Mouse (Mus musculus): ENCODE measurements around the gene Mrps12. TPM values are rescaled to one million over a fixed set of nuclear protein-coding genes. Genes with fewer than 3 reads are reported as not detected.

Gene Mrps12
- polyA plus RNA-seq, 1 experiment = 113 TPM

DNA sequence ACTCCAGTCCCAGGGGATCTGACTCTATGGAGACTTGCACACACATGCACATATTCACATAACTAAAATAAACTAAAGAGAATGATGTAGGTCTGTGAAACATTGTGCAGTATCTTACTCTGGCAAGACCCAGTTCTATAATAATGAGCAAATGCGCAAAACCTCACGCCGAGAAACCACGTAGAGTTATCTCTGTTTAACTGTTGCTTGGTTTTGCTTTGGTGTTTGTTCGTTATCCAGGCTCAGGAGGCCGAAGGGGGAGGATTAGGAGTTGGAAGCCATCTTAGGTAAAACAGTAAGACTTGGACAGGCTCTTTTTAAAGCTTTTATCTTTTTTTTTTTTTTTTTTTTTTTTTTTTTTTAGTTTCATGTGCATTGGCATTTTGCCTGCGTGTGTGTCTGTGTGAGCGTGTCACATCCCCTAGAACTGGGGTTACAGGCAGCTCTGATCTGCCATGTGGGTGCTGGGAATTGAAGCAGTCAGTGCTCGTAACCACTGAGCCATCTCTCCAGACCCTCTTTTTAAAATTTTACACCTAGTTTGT lies 27.9 kb upstream of the Mrps12 start:
- H3K27me3 ChIP-seq (ENCODE audit: control insufficient read depth, insufficient read depth, low read length) = no peaks in the 10 kb centered on the region

GRCm38 (mm10) chr7:28767462-28767965 lies 25.9 kb upstream of the Mrps12 start, which contains the start of gene Nfkbib:
Gene Nfkbib, minus strand, starts transcription at chr7:28767512.
- TF ChIP-seq CTCF (IDR thresholded peaks at IDR 0.05; ENCODE audit: borderline replicate concordance, insufficient read depth, low read depth, low read length) (no peak), POLR2A (IDR thresholded peaks at IDR 0.05; ENCODE audit: borderline replicate concordance, insufficient read depth, low read length) (no peak)
- DNase-seq = peak in 1 of 2 experiments; percentile 24
- H3K27ac ChIP-seq (ENCODE audit: insufficient read depth, low read length) = no peak within 1 kb of the TSS
- no peaks in the 10 kb centered on the region for H3K27me3 ChIP-seq (ENCODE audit: control insufficient read depth, insufficient read depth, low read length)
- 52% methylated on average over 7 of the region's 7 CpGs for WGBS
- peak within 1 kb of the TSS; percentile 60 for H3K4me3 ChIP-seq (replicated peaks; ENCODE audit: insufficient read depth, low read depth, low read length)
- peaks cover 11% of the 10 kb centered on the region for H3K4me1 ChIP-seq (ENCODE audit: control insufficient read depth, insufficient read depth, low read length)

More for the DNA sequence above, 27.9 kb upstream of the Mrps12 start:
- no peak overlapping the region for H3K4me3 ChIP-seq (replicated peaks; ENCODE audit: insufficient read depth, low read depth, low read length)
- no peak overlapping the region for H3K27ac ChIP-seq (ENCODE audit: insufficient read depth, low read length)
- 84% methylated on average over 9 of the region's 9 CpGs for WGBS
- H3K4me1 ChIP-seq (ENCODE audit: control insufficient read depth, insufficient read depth, low read length) = peaks cover 19% of the 10 kb centered on the region
- DNase-seq = no peak
- TF ChIP-seq POLR2A (IDR thresholded peaks at IDR 0.05; ENCODE audit: borderline replicate concordance, insufficient read depth, low read length) = no peak
- no peak for TF ChIP-seq CTCF (IDR thresholded peaks at IDR 0.05; ENCODE audit: borderline replicate concordance, insufficient read depth, low read depth, low read length)

DNA sequence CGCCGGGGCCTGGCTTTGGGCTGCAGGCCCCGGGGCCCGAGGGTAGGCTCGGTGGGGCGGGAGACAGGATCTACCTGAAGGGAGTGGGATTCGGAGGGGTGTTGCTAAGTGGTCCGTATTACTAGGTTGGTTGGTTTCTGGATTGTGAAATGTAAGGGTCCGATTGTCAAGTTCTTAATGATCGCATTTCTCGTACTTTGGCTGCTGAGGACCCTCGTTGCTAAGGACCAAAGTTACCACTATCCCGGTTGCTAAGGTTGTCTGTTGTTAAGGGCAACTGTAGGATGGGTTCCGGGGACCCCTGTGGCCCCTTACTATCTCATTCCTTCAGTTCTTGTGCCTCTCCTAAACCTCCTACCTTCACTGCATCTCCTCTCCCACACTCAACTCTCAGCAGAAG lies 25.3 kb upstream of the Mrps12 start:
- H3K4me3 ChIP-seq (replicated peaks; ENCODE audit: insufficient read depth, low read depth, low read length) = peak overlapping the region; percentile 59
- TF ChIP-seq POLR2A (IDR thresholded peaks at IDR 0.05; ENCODE audit: borderline replicate concordance, insufficient read depth, low read length) = no peak
- no peak for TF ChIP-seq CTCF (IDR thresholded peaks at IDR 0.05; ENCODE audit: borderline replicate concordance, insufficient read depth, low read depth, low read length)
- H3K27ac ChIP-seq (ENCODE audit: insufficient read depth, low read length) = no peak overlapping the region
- DNase-seq = no peak
- 1% methylated on average over 14 of the region's 14 CpGs for WGBS
- H3K27me3 ChIP-seq (ENCODE audit: control insufficient read depth, insufficient read depth, low read length) = no peaks in the 10 kb centered on the region
- peaks cover 11% of the 10 kb centered on the region for H3K4me1 ChIP-seq (ENCODE audit: control insufficient read depth, insufficient read depth, low read length)

DNA sequence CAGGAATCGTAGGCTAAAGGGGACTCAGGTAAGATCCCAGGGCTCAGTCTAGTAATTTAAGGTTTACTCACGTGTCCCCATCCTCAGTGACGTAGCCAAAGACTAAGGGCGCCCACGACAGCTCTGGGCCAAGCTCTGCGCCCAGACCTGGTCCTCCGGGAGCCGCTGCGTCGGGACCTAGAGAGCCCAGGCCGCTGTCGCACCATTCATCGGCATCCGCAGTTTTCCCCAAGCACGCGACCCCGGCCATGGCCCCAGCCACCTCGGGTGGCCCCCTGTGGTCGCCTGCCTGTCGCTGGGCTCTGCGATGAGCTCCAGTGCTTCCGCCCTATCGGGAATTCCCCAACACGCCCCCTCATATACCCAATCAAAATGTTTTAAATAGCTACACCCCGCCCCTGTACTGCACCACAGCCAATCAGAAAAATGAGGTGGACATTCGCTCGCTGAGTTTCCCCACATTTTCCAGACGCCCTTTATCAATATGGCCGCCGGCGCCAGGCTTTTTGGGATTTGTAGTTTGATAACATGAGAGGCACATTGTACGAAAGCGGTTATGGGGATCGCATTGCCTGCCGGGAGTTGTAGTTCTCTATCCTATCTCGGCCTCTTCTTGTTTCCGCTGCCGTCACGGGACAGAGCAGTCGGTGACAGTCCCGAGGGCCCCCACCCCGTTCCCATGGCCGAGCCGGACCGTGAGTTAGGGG lies 24.7 kb upstream of the Mrps12 start, which contains the start of gene Sirt2:
Gene Sirt2 (plus strand): TSS at position 563 of the 707 bp plus-strand sequence.
- no peaks in the 10 kb centered on the region for H3K27me3 ChIP-seq (ENCODE audit: control insufficient read depth, insufficient read depth, low read length)
- TF ChIP-seq CTCF (IDR thresholded peaks at IDR 0.05; ENCODE audit: borderline replicate concordance, insufficient read depth, low read depth, low read length) (no peak), POLR2A (IDR thresholded peaks at IDR 0.05; ENCODE audit: borderline replicate concordance, insufficient read depth, low read length) (peak; percentile 42; the same call in 1 of the 2 replicates)
- peaks cover 8% of the 10 kb centered on the region for H3K4me1 ChIP-seq (ENCODE audit: control insufficient read depth, insufficient read depth, low read length)
- WGBS = under 1% methylated on average over 45 of the region's 45 CpGs
- H3K27ac ChIP-seq (ENCODE audit: insufficient read depth, low read length) = no peak within 1 kb of the TSS
- H3K4me3 ChIP-seq (replicated peaks; ENCODE audit: insufficient read depth, low read depth, low read length) = peak within 1 kb of the TSS; percentile 60
- peak; percentile 98 to 99 for DNase-seq

GRCm38 (mm10) chr7:28765211-28765610 lies 23.6 kb upstream of the Mrps12 start:
- TF ChIP-seq POLR2A (IDR thresholded peaks at IDR 0.05; ENCODE audit: borderline replicate concordance, insufficient read depth, low read length) (no peak), CTCF (IDR thresholded peaks at IDR 0.05; ENCODE audit: borderline replicate concordance, insufficient read depth, low read depth, low read length) (no peak)
- DNase-seq = no peak
- Histone ChIP-seq H3K4me3 (replicated peaks; ENCODE audit: insufficient read depth, low read depth, low read length) (peak overlapping the region; percentile 60), H3K27ac (ENCODE audit: insufficient read depth, low read length) (no peak overlapping the region), H3K4me1 (ENCODE audit: control insufficient read depth, insufficient read depth, low read length) (peaks cover 5% of the 10 kb centered on the region), H3K27me3 (ENCODE audit: control insufficient read depth, insufficient read depth, low read length) (no peaks in the 10 kb centered on the region)
- 83% methylated on average over 6 of the region's 6 CpGs for WGBS

GRCm38 (mm10) chr7:28761907-28762306 lies 20.3 kb upstream of the Mrps12 start:
- H3K4me1 ChIP-seq (ENCODE audit: control insufficient read depth, insufficient read depth, low read length) = no peaks in the 10 kb centered on the region; the same call in 1 of the 2 replicates
- H3K27ac ChIP-seq (ENCODE audit: insufficient read depth, low read length) = no peak overlapping the region
- no peak for TF ChIP-seq POLR2A (IDR thresholded peaks at IDR 0.05; ENCODE audit: borderline replicate concordance, insufficient read depth, low read length)
- TF ChIP-seq CTCF (IDR thresholded peaks at IDR 0.05; ENCODE audit: borderline replicate concordance, insufficient read depth, low read depth, low read length) = no peak
- 93% methylated on average over 9 of the region's 9 CpGs for WGBS
- DNase-seq = no peak
- H3K4me3 ChIP-seq (replicated peaks; ENCODE audit: insufficient read depth, low read depth, low read length) = no peak overlapping the region
- no peaks in the 10 kb centered on the region for H3K27me3 ChIP-seq (ENCODE audit: control insufficient read depth, insufficient read depth, low read length)

DNA sequence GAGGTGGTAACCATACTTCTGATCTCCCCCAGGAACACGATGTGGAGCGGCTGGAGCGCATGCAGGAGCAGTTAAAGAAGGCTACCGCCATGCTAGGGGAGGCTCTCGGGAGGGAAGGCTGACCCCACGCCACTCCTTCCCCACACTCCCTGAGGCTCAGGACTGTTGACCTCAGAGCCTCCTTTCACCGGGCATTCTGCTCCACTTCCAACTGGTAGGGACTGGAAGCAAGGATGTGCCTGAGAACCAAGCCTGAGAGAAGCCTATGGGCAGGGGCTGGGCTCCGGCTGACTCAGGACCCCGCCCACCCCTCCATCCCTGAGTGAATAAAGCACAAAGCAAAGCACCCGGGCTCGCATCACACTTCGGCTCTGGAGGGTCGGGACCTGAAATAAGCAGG lies 17.0 kb upstream of the Mrps12 start:
- no peak overlapping the region for H3K4me3 ChIP-seq (replicated peaks; ENCODE audit: insufficient read depth, low read depth, low read length)
- no peak overlapping the region for H3K27ac ChIP-seq (ENCODE audit: insufficient read depth, low read length)
- H3K27me3 ChIP-seq (ENCODE audit: control insufficient read depth, insufficient read depth, low read length) = no peaks in the 10 kb centered on the region; the same call in 1 of the 2 replicates
- TF ChIP-seq POLR2A (IDR thresholded peaks at IDR 0.05; ENCODE audit: borderline replicate concordance, insufficient read depth, low read length) (no peak), CTCF (IDR thresholded peaks at IDR 0.05; ENCODE audit: borderline replicate concordance, insufficient read depth, low read depth, low read length) (no peak)
- no peak for DNase-seq
- 83% methylated on average over 13 of the region's 13 CpGs for WGBS
- no peaks in the 10 kb centered on the region; the same call in 1 of the 2 replicates for H3K4me1 ChIP-seq (ENCODE audit: control insufficient read depth, insufficient read depth, low read length)
